ENCODE assay signal across 12 mouse cellular contexts in the genomic region with DNA sequence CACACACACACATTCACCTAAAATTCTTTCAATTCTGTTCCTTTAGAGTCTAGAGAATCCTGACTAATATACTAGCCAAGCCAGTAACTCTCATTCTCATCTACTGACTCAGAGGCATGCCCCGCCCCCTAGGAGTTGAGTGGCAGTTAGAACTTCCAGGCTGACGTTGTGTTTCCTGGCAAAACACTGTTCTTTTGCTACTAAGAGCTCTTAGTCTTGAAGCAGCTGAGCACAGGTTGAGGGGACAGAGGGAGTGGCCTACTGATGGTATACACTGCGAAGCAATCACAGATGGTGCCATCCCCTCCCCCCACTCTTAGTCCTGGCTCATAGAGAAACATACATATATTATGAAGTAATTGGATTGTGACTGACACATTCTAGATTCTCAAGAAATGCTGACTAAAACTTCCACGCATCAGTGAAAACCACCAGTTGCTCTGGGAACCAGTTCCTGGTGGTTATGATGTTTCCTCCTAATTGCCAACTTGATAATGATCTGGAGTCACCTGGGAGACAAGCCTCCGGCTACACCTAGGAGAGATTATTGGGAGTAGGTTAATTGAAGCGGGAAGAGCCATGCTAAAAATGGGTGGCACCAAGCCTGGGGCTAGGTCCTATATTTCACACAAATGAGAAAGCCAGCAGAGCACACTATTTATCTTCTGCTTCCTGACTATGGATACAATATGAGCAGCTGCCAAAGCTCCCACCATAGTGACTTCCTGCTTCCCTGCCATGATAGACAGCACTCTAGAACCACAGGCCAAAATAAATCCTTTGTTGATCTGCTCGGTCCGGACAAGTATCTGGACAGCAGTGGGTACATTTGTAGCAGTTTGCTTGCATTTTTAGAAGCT.
DNase-seq lines count a peak whose midpoint lies in the region; ATAC-seq and TF ChIP-seq lines count a peak whose summit lies in the region.
"Had no signal": no experiment of that assay in that cellular context is flagged by ENCODE, and none has a peak within 500 bp of the region (broad histone marks: within the 10 kb centered on the region; RNA-seq: fewer than 3 reads in every experiment).

No protein-coding gene starts in this region.

- intact Hi-C loops in heart, postnatal 36 days (cut with DNase I) = no loop called here

- CTCF ChIA-PET in Patski (lab: Charles Lee) = interaction anchor here (0.6 to 6.3 kb wide), 40 partner anchors 8 to 147 kb away, joined by 3 to 89 read pairs (median 5); a partner anchor contains a TSS

- peaks cover 5% of the 10 kb centered on the region; the same call in 1 of the 2 replicates for H3K27me3 ChIP-seq in heart, embryonic 10.5 days (ENCODE audit: insufficient read depth, poor library complexity, severe bottlenecking)
- no peaks in the 10 kb centered on the region for H3K27me3 ChIP-seq in Patski
- H3K27me3 ChIP-seq: midbrain, embryonic 12.5 days had no signal

- peaks cover 10% of the 10 kb centered on the region for H3K4me1 ChIP-seq in heart, embryonic 10.5 days

- peak; percentile 89 for ATAC-seq in Patski
- ATAC-seq in CD4-positive, CD25-positive, alpha-beta regulatory T cell, adult 4 months = no peak
- no peak for ATAC-seq in megakaryocyte progenitor cell, adult 5-6 weeks (replicated peaks; ENCODE audit: poor library complexity)

- WGBS in heart, embryonic 10.5 days = 78% methylated on average over 8 of the region's 8 CpGs

- H3K4me3 ChIP-seq in heart, embryonic 10.5 days = no peak overlapping the region
- H3K4me3 ChIP-seq: midbrain, embryonic 12.5 days had no signal

- no peak overlapping the region for H3K27ac ChIP-seq in heart, embryonic 10.5 days
- H3K27ac ChIP-seq: midbrain, embryonic 12.5 days had no signal

- in situ Hi-C loops in Patski (cut with MboI; ENCODE audit: low pct_unique_long_range_greater_than_20kb) = loop anchor here (5.0 to 25.0 kb wide), 3 partner anchors 63 to 2003 kb away; a partner anchor contains a TSS

- TF ChIP-seq CTCF in Patski (IDR thresholded peaks at IDR 0.05) = no peak

- POLR2A ChIA-PET in Patski (lab: Charles Lee) = interaction anchor here (0.7 to 1.8 kb wide), 7 partner anchors 14 to 221 kb away, joined by 3 to 7 read pairs (median 3); a partner anchor contains a TSS

- H3K9me3 ChIP-seq in heart, embryonic 10.5 days = no peaks in the 10 kb centered on the region
- H3K9me3 ChIP-seq: midbrain, embryonic 12.5 days had no signal

- DNase-seq in heart, adult 8-10 months (ENCODE audit: low spot score) = peak; percentile 43
- DNase-seq in heart, embryonic 10.5 days (ENCODE audit: low spot score) = no peak
- peak; percentile 100 for DNase-seq in Patski (ENCODE audit: low read depth, low spot score)
- DNase-seq in heart, postnatal 36 days = peak; percentile 32 to 42
- peak; percentile 62 to 67 for DNase-seq in lung, postnatal 4 days
- no peak for DNase-seq in left cerebral cortex, adult 8-10 months (ENCODE audit: low spot score in 2 of 2)
- DNase-seq: cerebellum, adult 11-12 months; gastrocnemius, postnatal 10 days; layer of hippocampus, adult 9-11 months had no signal

- H3K36me3 ChIP-seq in heart, embryonic 10.5 days = no peaks in the 10 kb centered on the region
- H3K36me3 ChIP-seq: midbrain, embryonic 12.5 days had no signal

Comparison
In these comparisons a context has a peak if more than half of its experiments do, and no peak if none do; other contexts are left out.
1. DNase-seq: peak in heart, adult 8-10 months (single experiment), Patski (single experiment), heart, postnatal 36 days (2 of 2) and lung, postnatal 4 days (2 of 2); none in heart, embryonic 10.5 days (single experiment) and left cerebral cortex, adult 8-10 months (0 of 2).